Mouse (Mus musculus) liver, embryonic 16.5 days (tissue): ENCODE results near the gene Rora. TPM values are rescaled to one million over a fixed set of nuclear protein-coding genes. Genes with fewer than 3 reads are reported as not detected.

Source experiments
- ATAC-seq: fragments of 200-750 bp; cut with Nextera tagmentation; 2 replicates; pipeline ENCODE4 v1.8.0; 2017; ENCODE audit warnings: low read depth, mild to moderate bottlenecking, moderate number of reproducible peaks, moderate library complexity
- H3K27ac ChIP-seq: fragments of 300-500 bp; sonication (generic); 2 replicates; pipeline ENCODE4 v1.5.1; 2014; ENCODE audit warnings: mild to moderate bottlenecking, low read length
- H3K27me3 ChIP-seq: fragments of 300-500 bp; sonication (generic); 2 replicates; pipeline ENCODE4 v1.6.1; 2014; ENCODE audit warnings: low read depth, low read length, mixed read lengths; ENCODE audit not compliant: control insufficient read depth, insufficient read depth
- H3K36me3 ChIP-seq: fragments of 300-500 bp; sonication (generic); 2 replicates; pipeline ENCODE4 v1.6.1; 2014; ENCODE audit warnings: mild to moderate bottlenecking; ENCODE audit not compliant: control insufficient read depth, insufficient read depth
- H3K4me1 ChIP-seq: fragments of 300-500 bp; sonication (generic); 2 replicates; pipeline ENCODE4 v1.6.1; 2014; ENCODE audit warnings: low read depth, low read length, mixed read lengths; ENCODE audit not compliant: control insufficient read depth
- H3K4me2 ChIP-seq: fragments of 300-500 bp; sonication (generic); 2 replicates; pipeline ENCODE4 v1.6.1; 2014; ENCODE audit warnings: low read depth, low read length, mixed read lengths
- H3K4me3 ChIP-seq: fragments of 300-500 bp; sonication (generic); 2 replicates; pipeline ENCODE4 v1.5.1; 2014; ENCODE audit warnings: low read depth, mild to moderate bottlenecking, low read length
- H3K9ac ChIP-seq: fragments of 300-500 bp; sonication (generic); 2 replicates; pipeline ENCODE4 v1.6.1; 2014; ENCODE audit warnings: low read depth, low read length
- H3K9me3 ChIP-seq: fragments of 300-500 bp; sonication (generic); replicated peaks from 2 replicates; pipeline ENCODE4 v1.6.1; 2016; ENCODE audit warnings: low read length; ENCODE audit not compliant: control insufficient read depth
- WGBS: fragments of 180-500 bp; shearing (Covaris S2); extraction: QIAGEN DNeasy Blood & Tissue Kit; methylation state at CpG from one replicate; pipeline ENCODE4 v1.1.7; 2014; ENCODE audit not compliant: insufficient replicate concordance; 5-methylcytosine and 5-hydroxymethylcytosine counted together
- polyA plus RNA-seq: library from polyadenylated mRNA; unstranded; fragments of >200 nt; fragmentation: Nextera tagmentation; extraction: Ambion mirVana; gene quantifications from 2 replicates; pipeline ENCODE4 v1.2.1, GENCODE M21; 2015

Gene Rora
- polyA plus RNA-seq, 1 experiment from 2014 or later = 10.6 TPM

DNA sequence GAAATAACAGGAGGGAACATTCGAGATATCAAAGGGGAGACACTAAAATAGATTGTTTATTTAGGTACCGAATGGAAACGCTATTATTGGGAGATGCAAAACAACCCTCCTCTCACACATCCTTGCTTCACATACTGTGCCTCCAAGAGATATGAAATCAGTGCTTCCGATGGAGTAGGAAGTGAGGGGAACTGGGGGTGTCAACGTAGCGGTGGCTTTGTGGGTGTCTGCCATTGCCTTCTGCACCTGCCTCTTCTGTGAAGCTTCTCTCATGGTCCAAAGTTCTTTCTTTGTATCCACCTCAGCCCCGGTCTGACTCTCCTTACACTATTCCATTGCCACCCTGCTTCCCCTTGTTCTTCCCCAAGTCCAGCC is 472.2 kb downstream of the Rora start:
- Histone ChIP-seq H3K27ac (no peak overlapping the region), H3K4me1 (no peaks in the 10 kb centered on the region), H3K9me3 (no peaks in the 10 kb centered on the region), H3K9ac (no peak overlapping the region), H3K27me3 (0 out of 2 replicates have a peak, but pooled peaks cover 2% of the 10 kb centered on the region), H3K4me3 (no peak overlapping the region; the same call in 1 of the 2 replicates), H3K4me2 (peak overlapping the region; percentile 30), H3K36me3 (no peaks in the 10 kb centered on the region)
- no peak for ATAC-seq
- WGBS = 33% methylated on average over 7 of the region's 7 CpGs

DNA sequence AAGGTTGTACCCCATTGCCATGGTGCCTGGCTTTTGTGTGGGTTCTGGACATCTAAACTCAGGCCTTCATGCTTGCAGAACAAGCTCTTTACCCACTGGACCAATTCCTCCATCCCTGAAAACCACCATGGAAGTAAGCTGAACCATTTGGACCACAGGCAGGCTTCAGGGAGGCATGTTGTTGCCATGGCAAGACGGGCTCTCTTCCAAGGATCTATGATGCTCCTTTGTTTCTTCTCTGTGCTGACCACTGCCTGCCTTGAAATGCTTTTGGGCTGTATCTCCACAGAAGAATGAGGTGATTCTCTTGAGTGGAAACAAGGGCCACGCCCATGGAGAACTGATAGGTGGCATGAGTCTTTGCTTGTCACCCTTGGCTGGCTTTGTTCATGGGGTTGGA is 473.0 kb downstream of the Rora start:
- Histone ChIP-seq H3K4me2 (no peak overlapping the region), H3K9ac (no peak overlapping the region), H3K4me1 (no peaks in the 10 kb centered on the region), H3K27ac (no peak overlapping the region), H3K27me3 (0 out of 2 replicates have a peak, but pooled peaks cover 2% of the 10 kb centered on the region), H3K4me3 (no peak overlapping the region), H3K9me3 (no peaks in the 10 kb centered on the region), H3K36me3 (no peaks in the 10 kb centered on the region)
- ATAC-seq = no peak
- WGBS = 53% methylated on average over 2 of the region's 2 CpGs

DNA sequence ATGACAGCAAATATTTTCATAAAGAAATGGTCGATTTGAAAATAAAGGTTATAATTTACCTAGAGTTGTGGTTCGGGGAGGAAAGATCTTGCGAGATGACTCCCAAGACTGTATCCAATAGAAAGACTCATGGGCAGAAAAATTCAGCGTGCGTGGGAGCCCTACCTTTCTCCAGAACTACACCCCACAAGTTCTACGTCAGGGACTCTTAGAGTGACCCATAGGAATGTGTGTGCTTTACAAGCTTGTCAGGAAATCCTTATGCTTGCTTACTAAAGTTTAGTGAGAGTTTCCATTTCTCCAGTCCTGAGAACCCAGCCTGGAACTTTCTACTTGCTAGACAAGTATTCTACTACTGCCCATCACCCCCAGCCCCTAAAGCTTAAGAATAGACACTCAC is 474.7 kb downstream of the Rora start:
- Histone ChIP-seq H3K9ac (no peak overlapping the region), H3K9me3 (no peaks in the 10 kb centered on the region), H3K4me2 (no peak overlapping the region), H3K4me3 (no peak overlapping the region), H3K4me1 (no peaks in the 10 kb centered on the region), H3K27ac (no peak overlapping the region), H3K27me3 (0 out of 2 replicates have a peak, but pooled peaks cover 2% of the 10 kb centered on the region), H3K36me3 (no peaks in the 10 kb centered on the region)
- no peak for ATAC-seq
- WGBS = 55% methylated on average over 6 of the region's 6 CpGs

DNA sequence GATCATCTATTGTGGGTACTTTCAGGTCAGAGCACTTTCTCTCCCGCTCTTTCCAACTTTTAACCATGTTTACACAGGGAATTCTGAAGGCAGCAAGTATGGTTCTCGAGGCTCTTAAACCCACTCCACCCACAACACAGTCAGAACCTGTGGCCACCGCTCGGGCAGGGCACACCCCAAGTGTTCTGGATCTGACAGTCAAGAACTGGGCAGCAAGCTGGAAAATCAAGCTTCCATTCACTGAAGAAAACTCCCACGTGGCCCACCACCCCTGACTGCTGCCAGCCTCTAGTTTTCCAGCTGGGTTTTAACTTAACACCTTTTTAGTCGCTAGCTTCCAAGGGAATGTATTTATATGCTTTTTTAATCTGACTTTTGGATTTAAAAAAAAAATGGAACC is 479.4 kb downstream of the Rora start:
- no peak overlapping the region for H3K4me2 ChIP-seq
- no peak for ATAC-seq
- 57% methylated on average over 6 of the region's 6 CpGs for WGBS

DNA sequence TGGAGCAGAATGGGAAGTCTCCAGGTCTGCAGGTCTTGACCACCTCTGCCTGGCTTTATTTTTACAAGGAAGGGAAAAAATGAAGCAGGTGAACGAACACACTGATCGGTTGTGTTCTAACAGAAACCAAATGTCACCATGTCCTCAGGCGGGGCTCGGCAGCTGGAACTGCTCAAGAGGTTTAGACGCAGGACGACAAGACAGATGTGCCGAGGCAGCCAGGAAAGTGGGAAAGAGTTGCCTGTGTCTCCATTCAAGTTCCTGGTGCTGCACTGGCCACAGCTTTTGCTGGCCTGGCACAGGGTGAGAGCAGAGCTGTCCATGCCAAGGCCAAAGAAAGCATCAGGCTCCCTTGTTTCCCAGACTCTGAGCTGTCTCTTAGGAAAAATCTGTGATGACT is 480.1 kb downstream of the Rora start:
- WGBS = 69% methylated on average over 7 of the region's 7 CpGs
- ATAC-seq = no peak
- H3K4me1 ChIP-seq = no peaks in the 10 kb centered on the region
- no peak overlapping the region for H3K9ac ChIP-seq
- no peak overlapping the region for H3K4me3 ChIP-seq
- H3K27me3 ChIP-seq = no peaks in the 10 kb centered on the region
- no peak overlapping the region for H3K27ac ChIP-seq
- H3K9me3 ChIP-seq = no peaks in the 10 kb centered on the region
- no peak overlapping the region for H3K4me2 ChIP-seq
- H3K36me3 ChIP-seq = no peaks in the 10 kb centered on the region

More for the DNA sequence above, 479.4 kb downstream of the Rora start:
- H3K27ac ChIP-seq = no peak overlapping the region
- H3K36me3 ChIP-seq = no peaks in the 10 kb centered on the region
- H3K4me1 ChIP-seq = no peaks in the 10 kb centered on the region
- no peaks in the 10 kb centered on the region for H3K9me3 ChIP-seq
- no peaks in the 10 kb centered on the region for H3K27me3 ChIP-seq
- no peak overlapping the region for H3K4me3 ChIP-seq
- no peak overlapping the region for H3K9ac ChIP-seq

DNA sequence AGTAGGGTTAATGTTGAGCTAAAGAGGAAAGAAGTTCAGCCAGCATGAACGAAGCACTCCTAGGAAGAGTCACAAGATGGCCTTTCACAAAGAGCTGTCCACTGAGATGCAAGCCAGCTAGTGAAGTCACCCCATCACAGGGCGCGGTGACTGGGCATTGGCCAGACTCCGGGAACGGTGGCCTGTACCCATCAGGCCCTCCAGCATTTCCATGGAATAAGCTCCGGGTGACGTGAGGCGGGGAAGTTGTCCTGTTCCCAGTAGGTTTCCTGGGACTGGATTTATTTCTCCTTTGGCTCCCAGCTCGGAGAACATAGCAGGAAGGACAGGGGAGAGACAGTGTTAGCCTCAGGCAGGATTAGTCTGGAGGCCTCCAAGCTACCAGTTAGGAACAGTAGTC is 481.0 kb downstream of the Rora start:
- ATAC-seq = no peak
- Histone ChIP-seq H3K36me3 (no peaks in the 10 kb centered on the region), H3K4me1 (no peaks in the 10 kb centered on the region), H3K9me3 (no peaks in the 10 kb centered on the region), H3K4me3 (no peak overlapping the region), H3K27ac (no peak overlapping the region), H3K9ac (no peak overlapping the region), H3K27me3 (no peaks in the 10 kb centered on the region), H3K4me2 (no peak overlapping the region)
- WGBS = 74% methylated on average over 9 of the region's 9 CpGs

DNA sequence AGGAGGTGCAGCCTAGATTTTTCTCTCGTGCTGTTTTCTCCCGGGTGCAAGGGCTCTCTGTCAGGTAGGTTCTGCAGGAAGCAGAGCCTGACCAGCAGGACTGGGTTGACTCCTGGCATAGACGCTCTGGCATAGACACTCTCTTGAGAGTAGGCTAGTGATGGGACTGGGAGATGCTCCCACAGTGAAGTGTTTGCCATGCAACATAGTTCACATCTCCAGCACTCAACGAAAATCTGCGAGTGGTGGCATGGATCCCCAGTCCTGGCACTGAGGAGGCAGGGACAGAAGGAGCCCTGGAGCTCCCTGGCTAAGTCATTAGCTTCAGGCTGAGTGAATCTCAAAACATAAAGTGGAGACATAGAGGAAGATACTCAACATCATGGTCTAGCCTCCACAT is 483.2 kb downstream of the Rora start:
- 72% methylated on average over 5 of the region's 5 CpGs for WGBS
- no peak overlapping the region for H3K9ac ChIP-seq
- no peak overlapping the region for H3K4me2 ChIP-seq

DNA sequence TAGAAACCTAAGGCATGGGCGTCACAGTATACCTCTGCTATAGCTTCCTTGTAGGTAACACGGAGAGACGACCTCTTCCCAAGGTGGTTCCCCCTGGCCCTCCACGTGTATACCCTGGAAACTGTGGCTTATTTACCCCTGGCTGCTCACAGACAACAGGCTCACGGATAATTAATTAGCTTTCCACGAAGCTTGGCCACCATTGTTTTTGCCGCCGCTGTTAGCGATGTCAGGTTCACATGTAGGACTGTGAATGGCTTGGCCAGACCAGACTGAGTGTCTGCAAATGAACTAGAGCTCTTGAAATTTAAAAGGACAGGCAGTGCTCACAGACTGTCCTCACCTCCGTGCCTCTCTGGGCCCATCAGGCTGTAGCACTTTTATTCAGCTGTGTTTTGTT is 483.8 kb downstream of the Rora start:
- Histone ChIP-seq H3K27ac (no peak overlapping the region), H3K27me3 (no peaks in the 10 kb centered on the region), H3K9me3 (no peaks in the 10 kb centered on the region), H3K4me3 (no peak overlapping the region), H3K9ac (no peak overlapping the region), H3K4me2 (no peak overlapping the region), H3K4me1 (no peaks in the 10 kb centered on the region), H3K36me3 (no peaks in the 10 kb centered on the region)
- 59% methylated on average over 10 of the region's 10 CpGs for WGBS
- no peak for ATAC-seq

More for the DNA sequence above, 483.2 kb downstream of the Rora start:
- Histone ChIP-seq H3K9me3 (no peaks in the 10 kb centered on the region), H3K4me1 (no peaks in the 10 kb centered on the region), H3K4me3 (no peak overlapping the region), H3K27ac (no peak overlapping the region), H3K36me3 (no peaks in the 10 kb centered on the region), H3K27me3 (no peaks in the 10 kb centered on the region)
- ATAC-seq = no peak

DNA sequence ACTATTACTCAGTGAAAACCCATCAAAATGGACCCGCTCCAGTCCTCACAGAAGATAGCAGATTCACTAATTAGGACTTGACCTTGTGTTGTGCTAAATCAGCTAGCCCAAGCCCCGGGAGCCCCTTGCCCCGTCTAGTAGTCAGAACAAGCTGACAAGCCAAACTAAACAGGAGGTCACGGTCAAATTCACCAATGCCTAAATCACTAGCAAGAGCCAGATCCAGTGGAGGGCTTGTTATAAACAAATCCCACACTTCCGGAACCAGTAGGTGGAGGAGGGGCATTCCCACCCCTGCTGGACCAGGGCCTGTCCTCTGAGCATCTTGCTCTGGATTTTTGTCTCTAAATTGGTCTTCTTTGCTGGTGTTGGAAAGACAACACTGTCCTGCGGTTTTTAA is 486.6 kb downstream of the Rora start:
- no peaks in the 10 kb centered on the region for H3K36me3 ChIP-seq
- no peaks in the 10 kb centered on the region for H3K9me3 ChIP-seq
- H3K9ac ChIP-seq = no peak overlapping the region
- WGBS = 62% methylated on average over 6 of the region's 6 CpGs
- H3K27me3 ChIP-seq = no peaks in the 10 kb centered on the region
- no peak overlapping the region for H3K27ac ChIP-seq
- no peak overlapping the region for H3K4me3 ChIP-seq
- H3K4me2 ChIP-seq = no peak overlapping the region
- H3K4me1 ChIP-seq = no peaks in the 10 kb centered on the region
- ATAC-seq = no peak
